Mouse (Mus musculus) R1 (cell line): ENCODE measurements around the gene Syce2.

Experiments
- DNase-seq: peaks from one replicate; pipeline ENCODE4 v3.0.0-alpha.2; 2018; ENCODE audit warnings: low read depth, low spot score

Syce2 gene

DNA sequence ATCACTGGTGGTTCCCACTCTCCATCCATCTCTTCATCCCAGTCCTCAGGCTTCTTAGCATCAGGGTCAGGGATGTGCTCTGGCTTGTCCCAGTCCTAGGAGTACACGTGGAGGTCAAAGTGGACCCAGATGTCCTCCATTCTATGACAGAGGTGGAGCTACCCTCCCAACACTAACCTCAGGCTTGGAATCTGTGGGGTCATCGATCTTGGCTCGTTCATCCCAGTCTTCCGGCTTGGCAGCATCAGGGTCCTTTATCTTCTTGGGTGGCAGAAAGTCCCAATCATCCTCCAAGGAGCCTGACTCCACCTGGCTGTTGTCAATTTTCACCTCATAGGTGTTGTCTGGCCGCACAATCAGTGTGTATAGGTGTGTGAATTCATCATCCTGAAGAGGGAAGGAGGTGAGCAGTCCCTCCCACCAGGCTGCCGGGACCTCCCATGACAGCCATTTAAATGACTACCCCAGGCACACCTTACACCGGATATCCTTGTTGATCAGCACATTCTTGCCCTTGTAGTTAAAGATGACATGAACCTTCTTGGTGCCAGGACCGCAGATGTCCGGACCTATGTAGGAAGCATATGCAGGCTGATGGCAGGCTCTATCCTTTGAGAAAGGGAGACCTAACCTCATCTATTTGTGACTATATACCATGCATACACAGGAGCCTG lies 27.4 kb upstream of the Syce2 start:
- peak; percentile 61 for DNase-seq

DNA sequence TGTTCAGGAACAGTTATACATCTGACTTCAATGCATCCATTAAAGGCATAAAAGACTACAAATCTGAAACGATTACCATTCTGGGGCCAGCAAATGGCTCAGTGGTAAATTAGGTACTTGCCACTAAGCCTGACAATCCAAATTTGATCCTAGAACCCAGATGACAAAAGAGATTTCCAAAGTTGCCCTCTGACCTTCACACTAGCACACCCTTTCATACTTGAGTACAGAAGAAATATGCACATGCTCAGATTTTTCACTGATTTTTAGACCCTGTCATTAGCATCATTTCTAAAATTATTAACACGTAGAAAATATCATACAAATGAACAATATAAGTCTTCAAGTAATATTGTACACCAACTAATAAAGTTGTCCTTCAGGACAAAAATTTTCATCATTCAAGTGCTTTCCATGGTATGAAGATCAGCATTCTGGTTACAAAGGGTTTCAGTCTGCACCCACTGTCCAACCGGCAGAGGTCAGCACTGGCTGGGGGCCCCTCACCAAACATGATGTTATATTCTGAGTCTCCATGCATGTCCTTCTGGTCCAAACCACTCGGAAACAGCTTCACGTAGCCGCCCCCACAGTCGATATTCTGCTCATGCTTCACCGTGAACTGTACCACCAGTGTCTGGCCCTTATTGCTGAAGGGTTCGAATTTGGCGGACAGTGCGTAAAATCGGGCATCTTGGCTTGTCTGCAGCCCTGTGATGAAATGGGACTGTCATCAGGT lies 26.4 kb upstream of the Syce2 start:
- no peak for DNase-seq

DNA sequence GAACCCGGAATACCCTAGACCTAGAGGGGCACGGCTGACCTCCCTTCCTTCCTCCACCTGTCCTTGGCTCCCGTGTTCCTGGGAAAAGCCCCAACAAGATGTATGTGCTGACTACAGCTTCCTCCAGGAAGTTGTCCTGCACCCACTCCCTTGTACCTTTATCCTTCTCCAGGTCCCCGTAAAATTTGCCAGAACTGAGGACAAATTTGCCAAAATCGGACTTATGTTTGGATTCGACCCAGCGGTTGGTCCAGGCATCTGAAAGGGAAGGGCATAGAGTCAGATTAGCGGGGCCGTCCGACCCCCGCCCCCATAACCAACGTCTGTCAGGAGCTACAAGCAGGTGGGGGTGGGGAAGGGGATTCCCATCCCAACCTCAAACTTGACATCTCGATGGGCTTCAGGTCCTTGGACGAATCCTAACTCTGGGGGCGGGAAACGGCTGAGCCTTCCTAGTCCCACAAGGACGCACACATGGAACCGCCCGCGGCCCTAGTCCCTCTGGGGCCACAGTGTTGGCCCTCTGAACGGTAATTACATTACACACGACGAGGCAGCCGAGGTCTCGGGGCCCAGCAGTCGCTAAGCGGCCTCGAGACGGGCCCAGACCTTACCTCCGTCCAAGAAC lies 25.7 kb upstream of the Syce2 start:
- DNase-seq, result peak; percentile 60

DNA sequence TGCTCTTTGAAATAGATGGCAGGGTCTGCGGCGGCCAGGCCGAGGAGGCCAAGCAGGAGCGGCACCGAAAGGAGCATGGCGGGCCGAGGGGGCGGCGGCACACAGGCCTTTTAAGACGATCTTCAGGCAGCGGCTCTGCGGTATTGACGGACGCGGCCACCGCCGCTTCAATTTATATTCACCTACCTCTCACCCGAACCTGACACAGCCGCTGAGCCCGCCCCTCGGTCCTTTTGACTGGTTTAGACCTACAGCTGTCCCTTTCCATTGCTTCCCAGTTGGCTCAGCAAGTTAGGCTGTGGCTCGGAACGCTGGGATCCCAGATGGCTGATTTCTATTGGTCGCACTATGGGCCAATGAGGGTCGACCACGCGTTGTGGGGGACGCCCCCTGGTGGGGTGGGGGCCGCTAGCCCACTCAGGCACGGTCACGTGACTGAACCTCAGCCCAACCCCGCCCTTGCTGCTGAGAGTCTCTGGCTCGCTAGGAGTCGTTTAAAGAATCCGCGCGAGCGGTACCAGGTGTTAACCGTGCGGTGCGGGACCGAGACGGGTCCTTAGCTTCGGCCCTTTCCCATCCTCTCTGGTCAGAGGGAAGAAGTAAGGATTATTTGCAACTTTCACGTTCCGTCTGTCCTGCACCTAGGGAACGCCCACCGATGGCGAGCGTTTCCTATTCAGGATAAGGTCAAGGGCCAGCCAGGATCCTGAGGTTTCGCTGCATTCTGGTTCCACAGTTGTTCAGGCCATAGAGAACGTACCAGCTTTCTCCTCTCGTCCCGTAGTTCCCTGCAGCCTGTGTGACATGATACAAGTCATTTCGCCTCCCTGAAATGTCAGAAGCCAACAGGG lies 25.0 kb upstream of the Syce2 start, which contains the start of gene Calr:
Calr (minus strand) TSS at position 213 of the 851 bp plus-strand sequence.
- peak; percentile 100 for DNase-seq

DNA sequence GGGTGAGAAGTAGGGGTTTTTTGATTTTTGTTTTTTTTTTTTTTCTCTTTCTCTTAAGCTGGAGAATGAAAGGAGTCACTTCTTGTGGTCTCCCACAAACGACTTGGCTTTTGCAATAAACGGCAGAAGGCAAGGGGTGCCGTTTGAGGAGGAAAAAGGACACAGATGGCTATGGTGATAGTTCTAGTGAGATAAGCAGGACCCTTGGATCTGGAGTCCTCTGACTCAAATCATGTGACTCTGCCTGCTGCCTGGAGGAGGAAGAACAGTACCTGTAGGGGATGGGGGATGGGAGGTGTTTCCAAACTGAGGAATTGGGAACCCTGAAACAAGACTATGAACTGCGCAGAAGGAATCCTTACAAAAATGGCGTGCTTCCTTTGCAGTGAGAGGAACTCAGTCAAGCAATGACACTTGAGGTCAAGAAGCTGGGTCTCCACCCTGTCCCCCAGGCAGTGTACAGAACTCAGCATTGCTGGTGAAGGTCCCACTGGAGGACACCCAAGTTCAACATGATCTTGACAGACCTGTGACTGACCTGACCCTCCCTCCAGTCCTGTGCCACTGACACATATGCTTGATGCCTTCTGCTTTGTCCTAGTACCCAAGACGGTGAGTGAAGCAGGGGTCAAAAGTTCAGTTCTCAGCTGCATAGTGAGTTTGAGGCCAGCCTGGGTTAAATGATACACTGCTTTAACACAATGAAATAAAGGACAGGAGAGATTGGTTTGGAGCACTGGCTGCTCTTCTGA lies 24.1 kb upstream of the Syce2 start:
- peak; percentile 69 for DNase-seq

DNA sequence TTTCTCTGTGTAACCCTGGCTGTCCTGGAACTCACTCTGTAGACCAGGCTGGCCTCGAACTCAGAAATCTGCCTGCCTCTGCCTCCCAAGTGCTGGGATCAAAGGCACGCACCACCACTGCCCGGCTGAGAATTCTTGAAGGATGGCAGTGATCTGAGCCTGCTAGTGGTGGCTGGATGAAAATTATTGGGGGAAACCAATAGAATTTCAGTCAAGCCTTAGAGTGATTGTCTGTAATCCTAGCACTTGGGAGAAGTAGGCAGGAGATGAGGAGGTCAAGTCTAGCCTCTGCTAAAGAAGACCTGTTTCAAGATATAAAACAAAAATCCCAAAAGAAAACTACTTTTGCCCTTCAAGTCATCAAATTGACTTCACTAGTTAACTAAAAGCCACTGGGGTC lies 15.5 kb upstream of the Syce2 start:
- DNase-seq, result no peak

DNA sequence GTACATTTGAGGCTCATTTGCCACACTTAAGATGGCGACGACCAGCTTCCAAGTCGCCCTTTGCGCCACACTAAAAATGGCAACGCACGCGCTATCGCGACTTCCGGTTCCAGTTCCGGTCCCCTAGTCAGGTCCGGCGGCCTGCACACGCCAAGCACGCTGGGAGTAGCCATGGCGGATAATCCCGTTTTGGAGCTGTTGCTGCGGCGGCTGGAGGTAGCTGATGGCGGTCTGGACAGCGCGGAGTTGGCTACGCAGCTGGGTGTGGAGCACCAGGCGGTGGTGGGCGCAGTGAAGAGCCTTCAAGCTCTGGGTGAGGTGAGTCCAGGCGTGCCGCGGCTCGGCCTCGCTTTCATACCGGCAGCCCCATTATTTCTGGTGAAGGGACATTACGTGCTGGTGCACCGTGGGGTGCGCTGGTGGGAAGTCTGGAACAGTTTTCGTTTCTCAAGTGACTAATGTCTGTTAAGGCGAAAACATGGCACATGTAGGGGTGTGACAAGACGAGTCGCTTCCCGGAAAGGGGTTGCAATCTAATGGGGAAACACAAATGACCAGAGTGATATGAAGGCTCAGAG lies 15.0 kb upstream of the Syce2 start, which contains the start of gene Farsa:
Farsa (plus strand) TSS at position 126 of the 578 bp plus-strand sequence.
- DNase-seq, result peak; percentile 96

DNA sequence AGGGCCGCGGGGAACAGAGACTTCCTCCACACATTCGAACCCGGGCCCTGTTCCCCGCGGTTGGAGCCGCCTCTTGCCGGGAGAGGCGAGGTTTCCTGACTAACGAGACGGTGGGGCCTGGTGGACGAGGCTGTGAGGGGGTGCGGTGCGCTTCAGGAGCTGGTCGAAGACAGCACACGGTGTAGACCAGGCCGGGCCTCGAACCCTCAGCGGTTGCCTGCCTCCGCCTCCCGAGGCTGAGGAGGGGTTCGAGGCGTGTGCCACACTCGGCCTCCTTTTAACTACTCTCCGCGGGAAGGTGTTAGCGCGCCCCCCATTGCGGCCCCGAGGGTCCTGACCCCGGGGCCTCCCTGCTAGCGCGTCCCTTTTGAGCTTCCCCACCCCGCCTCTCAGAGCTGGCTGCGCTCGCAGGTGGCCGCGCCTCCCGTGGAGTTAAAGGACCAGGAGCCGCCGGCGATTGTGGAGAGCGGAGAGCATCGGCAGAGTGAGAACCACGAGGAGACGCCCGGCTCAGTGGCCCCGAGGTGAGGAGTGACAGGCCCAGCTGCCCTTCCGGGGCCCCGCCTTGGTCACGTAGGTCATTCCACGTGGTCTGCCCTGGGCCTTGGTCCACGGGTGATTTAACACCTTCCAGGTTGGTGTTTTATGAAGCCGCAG lies 526 bp downstream of the Syce2 start:
- DNase-seq, result peak; percentile 57

DNA sequence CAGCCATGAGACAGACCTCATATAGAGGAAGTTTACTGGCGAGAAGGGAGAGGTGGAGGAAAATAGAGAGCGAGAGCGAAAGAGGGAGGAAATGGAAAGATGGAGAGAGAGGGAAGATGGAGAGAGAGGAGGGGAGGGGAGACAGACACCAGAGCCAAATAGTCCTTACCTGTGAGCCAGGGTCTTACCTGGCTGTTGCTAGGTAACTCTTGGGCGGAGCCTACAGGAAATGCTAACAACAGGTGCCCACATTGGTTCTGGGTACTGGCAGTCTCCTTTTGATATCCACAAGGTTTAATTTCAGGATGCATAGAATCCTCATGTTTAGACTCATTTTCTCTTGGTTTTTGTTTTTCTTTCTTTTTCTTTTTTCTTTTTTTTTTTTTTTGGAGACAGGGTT lies 1.1 kb downstream of the Syce2 start:
- peak; percentile 52 for DNase-seq

DNA sequence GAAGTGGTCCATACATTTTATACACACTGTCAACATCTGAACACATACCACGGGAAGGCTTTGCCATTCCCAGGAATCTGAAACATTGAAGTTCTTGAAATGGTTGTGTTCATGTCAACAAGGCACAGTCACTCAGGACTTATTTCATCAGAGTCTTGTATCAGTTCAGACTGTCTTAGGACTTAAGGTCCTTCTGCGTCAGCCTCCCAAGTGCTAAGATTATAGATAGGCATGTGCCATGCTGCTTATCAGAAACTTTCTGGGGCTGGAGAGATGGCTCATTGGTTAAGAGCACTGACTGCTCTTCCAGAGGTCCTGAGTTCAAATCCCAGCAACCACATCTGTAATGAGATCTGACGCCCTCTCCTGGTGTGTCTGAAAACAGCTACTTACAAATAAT lies 2.4 kb downstream of the Syce2 start:
- DNase-seq, result no peak

DNA sequence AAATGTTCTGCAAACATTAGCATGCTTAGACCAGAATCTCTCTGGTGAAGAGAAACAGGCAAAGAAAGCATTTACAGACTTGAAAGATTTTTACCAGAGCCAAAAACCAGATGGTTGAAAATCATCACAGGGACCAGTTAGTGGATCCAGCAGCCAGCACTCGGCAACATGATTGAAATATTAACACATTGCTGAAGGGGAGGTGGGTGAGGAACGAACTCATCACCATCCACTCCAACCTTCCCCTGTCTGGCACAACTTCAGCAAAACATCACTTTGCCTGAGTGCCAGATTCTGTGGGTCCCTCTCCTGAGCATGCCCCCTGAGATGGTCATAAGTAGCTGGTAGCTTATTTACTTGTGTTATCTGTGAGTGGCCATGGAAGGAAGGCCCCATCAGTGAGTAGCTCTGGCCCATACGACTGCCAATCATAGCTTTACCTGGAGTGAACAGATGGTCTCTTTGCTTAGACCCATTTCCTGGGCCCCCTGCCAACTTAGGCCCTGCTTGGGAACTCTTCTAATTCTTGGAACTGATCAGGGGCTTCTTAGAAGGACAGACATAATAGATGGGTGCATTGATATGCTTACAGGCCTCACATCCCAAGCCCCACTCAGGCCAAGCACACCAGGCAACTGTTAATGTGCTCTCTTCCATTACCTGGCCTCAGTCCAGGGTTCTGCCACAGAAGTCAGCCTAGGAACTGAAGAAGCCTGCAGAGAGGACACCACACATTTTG lies 5.6 kb downstream of the Syce2 start:
- DNase-seq, result no peak

DNA sequence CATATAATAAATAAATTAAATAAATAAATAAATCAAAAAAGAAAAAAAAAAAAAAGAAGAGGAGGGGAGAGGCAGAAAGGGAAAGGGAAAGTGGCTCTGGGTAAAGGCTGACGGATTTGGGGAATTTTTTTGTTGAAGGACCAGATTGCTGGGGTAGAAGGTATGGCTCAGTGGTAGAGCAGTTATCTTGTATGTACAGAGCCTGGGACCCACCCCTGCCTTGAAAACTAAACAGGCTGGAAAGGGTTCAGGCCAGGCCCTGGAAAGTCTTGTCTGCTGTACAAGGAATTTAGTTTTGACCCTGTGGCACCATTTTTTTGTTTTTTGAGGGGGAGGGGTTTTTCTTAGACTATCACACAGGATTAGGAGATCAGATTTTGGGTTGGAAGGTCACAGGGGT lies 7.0 kb downstream of the Syce2 start:
- DNase-seq, result no peak

DNA sequence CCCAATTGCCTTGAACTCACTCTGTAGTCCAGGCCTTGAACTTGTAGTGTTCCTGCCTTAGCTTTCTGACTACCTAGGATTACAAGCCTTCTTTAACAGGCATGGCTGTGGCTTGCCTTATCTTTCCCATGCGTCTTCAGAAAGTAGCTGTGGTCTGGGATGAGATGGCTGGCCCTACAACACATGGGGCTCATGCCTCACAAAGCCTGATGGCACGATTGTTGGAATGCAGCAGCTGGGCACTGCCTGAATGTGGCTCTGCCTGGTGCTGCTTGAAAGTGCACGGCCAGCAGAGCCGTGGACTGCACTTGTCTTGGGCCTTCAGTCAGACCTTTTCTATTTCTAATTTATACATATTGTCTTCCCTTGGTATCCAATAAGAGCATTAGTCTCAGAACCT lies 12.8 kb downstream of the Syce2 start:
- no peak for DNase-seq

DNA sequence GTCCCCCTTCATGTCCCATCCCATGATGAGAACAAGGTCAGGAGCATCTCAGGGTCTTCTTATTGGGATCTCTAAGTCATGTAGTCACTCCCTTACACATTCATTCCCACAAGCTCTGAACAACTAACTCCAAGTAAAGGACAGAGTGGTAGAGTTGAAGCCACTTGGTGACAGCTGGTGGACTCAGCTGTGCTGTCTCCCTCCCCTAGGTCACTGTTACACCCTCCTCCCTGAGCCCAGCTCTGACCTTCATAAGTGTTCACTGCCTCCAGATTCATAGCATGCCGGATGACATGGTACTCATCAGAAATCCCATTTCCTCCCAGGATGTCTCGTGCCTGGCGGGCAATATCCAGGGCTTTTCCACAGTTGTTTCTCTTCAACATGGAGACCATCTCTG lies 16.4 kb downstream of the Syce2 start:
- DNase-seq, result no peak

DNA sequence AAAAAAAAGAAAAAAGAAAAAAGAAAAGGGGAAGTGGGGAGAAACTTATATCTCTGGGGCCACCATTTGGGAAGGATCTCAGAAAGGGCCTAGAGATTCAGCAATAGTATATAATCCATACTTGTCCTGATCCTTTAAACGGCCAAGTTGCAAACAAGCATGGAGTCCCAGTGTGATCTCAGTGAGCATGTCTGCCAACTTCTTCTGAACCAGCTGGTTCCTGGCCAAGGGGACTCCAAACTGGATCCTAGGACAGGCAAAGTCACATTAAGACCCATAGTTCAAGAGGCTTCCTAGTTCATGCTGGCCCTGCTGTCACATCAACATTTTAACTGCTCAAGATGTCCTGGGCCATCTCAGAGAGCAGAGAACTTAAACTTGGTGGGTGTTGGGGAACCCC lies 17.2 kb downstream of the Syce2 start:
- DNase-seq, result no peak

DNA sequence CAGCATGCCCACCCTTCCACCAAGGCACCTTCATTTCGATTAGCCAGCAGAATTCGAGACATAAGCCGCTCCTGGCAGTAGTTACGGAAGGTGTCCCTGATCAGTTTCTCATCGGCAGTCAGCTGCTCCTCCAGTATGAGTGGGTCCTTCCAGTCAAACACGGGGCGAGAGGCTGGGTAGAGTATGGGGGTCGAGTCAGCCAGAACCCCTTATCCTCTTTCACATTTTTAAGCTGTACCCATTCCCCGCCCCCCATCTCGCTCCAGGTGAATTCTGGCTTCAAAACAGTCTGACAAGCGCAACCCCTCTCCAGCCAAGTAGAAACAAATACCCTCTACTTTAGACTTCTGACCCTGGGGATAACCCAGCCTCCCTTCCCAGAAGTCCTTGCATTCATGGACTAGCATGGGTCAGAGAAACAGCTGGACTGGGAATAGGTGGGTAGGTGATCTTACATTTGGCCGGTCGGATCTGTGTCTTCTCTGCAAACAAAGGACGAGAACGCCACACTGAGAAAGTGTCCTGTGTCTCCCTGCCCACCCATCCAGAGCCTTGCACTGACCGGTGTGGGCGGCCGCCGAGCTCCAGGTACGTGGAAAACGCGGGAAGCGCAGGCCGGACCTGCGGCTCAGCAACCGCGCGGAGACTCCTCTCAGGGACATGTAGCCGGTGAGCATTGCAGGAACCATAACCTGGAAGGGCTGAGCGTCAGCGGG lies 21.2 kb downstream of the Syce2 start:
- no peak for DNase-seq

DNA sequence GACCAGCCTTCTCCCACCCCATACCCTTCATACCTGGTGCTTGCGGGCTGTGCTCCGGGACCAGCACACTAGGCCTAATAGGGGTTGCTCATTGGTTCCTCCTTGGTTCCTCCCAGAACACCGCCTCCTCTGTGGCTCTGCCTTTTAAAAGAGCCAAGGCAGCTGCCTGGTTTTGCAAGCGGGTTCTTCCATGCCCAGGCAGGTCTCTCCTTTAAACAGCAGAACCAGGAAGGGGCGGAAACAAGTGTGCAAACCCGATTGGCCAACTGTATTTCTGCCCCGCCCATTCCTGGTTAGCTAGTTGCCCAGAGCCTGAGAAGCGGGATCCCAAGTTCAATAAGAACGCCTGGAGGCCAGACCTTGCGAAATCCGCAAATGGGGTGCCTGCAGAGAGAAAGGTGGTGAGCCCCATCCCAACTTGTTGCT lies 21.8 kb downstream of the Syce2 start, which contains the start of gene Gcdh:
Gcdh (minus strand) TSS at position 213 of the 426 bp plus-strand sequence.
- peak; percentile 99 for DNase-seq

DNA sequence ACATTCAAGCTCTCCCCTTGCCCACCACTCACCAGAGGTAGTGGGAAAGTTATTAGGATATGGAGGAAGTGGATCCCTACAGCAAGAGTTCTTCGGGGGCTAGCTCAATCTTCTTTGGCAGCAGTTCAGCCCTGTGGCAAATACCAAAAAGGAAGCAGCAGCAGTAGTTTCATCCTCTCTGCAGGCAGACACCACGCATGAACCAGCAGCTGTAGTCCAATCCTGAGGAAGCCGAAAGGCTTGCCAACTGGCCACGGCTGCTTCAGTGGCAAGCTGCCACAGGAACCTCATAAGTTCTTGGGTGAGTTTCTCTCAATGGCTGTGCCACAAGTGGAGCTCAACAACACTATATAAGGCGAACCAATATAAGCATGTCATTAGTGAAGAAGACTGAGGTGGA lies 24.1 kb downstream of the Syce2 start:
- DNase-seq, result no peak

DNA sequence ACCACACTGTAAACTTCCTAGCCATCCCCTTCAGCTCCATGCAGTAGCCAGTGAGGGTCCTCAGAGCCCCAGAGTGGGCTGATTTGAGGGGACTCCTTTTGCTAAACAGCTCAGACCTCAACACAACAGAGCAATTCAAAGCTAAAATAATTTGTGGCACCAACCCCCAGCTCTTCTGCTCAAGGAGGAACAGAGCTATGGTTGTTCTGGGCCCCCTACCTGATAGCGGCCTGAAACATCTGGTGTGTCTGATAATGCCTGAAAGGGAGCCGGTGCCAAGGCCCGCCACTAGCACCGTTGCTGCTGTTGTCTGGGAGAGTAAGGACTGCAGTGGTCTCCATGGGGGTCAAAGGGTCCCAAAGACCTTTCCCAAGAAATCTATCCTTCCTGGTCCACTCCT lies 29.2 kb downstream of the Syce2 start:
- no peak for DNase-seq
